Mouse (Mus musculus) left cerebral cortex, adult 18-20 months (tissue): ENCODE measurements around the gene Tmem230. TPM values are rescaled to one million over a fixed set of nuclear protein-coding genes. Genes with fewer than 3 reads are reported as not detected.

Experiments used
- DNase-seq, 2 experiments: peaks; one replicate each; pipeline ENCODE4 v3.0.0; 2021 to 2022; ENCODE audit warnings: low spot score in 2 of 2, mixed read lengths in 1 of 2
- total RNA-seq, 2 experiments: library from RNA; stranded (reverse); gene quantifications; 2 replicates each; pipeline ENCODE4 v1.2.3; 2021

Tmem230 gene
- total RNA-seq, 2 experiments from 2014 or later = 33.7 to 36.4 TPM

DNA sequence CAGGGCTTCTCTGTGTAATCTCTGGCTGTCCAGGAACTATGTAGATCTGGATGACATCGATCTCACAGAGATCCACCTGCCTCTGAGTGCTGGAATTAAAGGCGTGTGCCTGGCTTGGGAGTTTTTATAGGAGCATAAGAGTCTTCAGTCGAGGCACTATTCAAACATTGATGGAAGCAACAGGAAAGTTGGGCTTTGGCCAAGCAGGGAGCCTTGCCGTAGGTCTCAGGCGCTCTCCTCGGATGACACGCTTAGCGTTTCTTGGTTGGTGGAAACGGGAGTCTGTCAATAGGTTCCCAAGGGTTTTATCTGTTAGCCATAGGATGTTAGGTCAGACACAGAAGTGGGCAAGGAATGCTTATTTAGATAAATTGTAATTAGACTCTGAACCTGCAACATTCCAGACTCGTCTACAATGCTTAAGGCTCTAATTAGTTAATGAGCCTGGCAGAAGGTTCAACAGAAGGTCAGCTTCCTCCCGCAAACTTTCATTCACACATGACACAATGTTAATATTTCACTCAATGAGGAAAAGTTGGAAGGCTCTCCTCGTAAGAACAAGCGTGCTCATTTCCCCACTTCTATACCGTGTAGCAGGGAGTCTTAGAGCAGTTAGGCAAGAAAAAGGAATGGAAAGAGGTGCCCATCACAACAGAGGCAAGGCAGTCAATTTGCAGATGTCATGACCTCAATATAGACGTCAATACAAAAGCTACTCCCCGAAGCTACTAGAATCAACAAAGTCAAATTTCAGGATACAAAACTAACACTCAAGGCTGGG lies 13.4 kb downstream of the Tmem230 start:
- DNase-seq = no peak

DNA sequence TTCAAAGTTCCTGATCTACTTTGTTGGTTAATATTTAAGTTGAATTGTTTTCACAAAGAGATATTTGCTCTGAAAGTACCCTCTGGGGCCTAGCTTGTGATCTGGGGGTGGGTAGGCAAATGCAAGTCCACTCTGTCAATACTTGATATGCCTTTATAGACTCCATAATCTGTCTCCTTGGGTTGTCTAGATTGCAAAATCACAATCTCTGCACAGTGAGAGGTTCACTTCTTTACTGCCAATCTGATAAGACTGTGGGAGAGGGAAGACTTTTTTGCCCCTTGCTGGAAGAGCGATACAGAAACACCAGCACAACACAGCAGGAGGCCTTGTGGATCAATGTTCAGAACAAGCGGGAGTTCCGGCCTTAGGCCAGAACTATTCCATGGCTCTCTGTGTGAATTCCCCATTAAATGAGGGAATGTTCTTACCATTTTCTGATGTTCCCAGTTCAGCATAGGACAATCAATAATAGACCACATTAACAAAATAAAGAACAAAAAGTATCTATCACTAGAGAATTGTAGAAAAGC lies 15.1 kb downstream of the Tmem230 start:
- no peak for DNase-seq

DNA sequence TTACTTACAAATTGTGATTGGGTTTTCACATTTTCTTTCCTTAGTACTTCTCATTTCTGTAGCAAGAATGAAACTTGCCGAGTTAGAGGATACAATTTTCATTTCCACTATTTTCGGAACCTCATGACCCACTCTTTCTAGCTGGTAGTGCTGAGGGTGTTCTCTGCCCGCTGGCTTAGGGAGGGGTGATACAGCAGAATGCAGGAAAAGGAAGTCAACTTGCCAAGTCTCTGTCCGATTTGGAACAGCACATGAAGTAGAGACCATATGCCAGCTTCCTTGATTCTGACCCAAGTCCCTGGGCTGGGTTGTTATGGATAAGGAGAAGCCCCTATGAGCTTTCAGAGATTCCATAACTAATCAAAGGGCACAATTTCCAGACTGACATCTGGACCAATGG lies 23.2 kb downstream of the Tmem230 start:
- DNase-seq = no peak

DNA sequence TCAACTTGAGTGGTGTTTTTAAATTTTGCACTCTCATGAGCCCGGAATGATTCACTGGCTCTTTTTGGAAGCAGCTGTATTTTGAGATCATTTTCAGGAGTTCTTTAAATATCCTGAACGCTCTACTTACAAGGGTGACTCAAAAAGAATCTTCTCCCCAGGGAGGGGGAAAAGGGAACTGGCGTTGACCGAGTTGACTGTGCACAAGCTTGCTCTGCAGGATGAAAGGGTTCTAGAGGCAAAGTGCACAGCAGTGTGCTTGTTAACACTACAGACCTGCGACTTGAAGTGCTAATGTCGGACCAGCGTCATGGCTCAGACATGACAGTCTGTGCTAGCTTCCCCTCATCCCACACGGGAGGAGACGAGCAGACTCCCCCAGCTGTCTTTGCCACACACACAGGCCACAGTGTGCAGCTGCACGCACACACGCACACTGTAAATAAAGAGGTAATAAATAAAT lies 26.0 kb downstream of the Tmem230 start:
- peak; percentile 25 to 39 for DNase-seq

DNA sequence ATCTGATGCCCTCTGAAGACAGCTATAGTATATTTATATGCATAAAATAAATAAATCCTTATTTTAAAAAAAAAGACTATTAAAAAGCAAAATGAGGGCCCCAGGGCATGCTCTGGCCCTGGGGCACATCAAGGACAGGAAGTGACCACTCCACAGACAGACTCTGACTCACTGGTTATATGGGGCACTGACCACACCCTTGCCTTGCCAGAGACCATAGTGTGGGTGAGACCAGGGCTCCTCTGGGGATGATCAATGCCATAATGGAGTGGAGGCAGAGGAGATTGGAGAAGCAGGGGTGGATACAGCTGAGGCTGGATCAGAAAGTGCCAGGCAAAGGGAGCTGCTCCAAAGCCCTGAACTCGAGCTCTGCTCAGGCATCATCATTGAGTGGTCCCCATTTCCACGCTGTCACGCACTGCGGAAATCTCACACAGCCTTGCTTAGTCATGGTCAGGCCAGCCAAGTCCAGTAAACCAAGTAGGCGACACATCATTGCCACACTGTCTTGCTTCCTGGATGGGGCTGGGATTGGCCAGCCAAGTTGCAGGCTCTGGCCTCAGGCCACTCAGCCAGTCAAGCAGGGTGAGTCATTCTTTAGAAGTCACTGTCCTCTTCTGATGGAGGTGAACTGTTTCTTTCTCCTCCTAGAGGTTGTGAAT lies 35.5 kb downstream of the Tmem230 start:
- no peak for DNase-seq

DNA sequence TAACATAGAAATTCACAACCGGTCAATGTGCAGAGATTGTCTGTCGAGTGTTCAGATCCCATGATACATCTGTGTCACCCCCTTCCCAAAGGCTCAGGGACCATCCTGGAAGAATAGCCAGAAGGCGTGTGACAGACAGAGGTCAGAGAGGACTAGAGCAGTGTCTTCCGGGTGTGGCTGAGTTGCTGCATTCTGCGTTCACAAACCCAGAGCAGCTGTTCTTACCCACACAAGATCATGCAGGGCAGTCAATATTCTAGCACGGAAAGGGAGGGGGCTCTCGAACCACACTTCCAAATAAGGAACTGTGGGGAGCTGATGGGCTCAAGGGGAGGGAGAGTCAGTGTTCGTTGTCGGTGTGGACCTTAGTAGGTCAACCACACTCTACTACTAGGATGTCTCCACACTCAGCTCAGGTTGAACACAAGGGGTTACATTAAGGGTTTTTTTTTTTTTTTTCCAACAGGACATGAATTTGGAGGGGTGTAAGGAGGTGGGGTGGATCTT lies 36.7 kb downstream of the Tmem230 start:
- no peak for DNase-seq

DNA sequence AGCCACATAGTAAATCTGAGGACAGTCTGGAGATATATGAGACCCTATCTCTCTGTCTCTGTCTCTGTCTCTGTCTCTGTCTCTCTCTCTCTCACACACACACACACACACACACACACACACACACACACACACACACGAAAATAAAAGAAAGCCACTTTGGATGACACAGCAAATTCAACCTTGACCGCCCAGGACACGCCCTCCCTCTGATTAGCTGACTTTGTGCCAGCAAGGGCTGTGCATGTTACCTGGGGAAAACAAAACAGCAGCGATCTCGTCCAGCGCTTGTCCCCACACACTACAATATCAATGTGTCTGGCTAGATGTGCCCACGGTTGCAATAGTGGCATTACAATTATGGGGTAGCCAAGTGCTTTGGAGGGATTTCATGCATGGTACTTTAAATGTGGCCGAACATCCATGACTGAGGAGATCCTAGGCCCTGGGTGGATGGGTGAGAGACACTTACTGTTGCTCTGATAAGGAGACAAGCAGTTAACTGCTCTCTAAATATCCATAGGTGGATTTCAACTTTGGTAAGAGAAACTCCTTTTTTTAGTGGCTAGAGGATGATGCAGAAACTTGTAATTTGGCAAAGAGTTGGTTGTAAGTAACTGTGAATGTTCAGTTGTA lies 39.2 kb downstream of the Tmem230 start:
- no peak for DNase-seq

DNA sequence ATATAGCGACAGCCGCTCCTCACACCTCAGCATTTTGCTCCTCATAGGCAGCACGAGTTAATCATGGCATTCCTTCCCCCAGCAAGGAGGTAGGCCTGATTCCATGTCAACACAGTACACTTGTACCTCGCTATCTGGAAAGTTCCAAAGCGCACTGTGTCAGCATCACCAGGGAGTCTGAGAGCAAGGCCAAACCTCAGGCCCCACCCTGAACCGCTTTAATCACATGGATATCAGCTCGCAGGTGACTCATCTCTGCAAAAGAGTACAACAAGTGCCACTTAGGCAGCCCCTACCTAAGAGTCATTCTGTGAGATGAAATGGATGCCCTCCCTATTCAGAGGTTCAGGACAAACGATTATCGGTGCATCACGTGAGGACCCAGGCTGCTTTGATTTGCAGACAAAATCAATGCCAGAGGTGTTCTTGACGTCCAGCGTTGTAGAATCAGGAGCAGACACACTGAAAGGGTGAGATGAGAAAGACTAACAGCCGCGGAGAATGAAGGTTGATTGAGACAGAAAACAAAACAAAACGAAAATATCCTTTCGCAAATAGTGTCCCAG lies 41.2 kb downstream of the Tmem230 start:
- DNase-seq = no peak

DNA sequence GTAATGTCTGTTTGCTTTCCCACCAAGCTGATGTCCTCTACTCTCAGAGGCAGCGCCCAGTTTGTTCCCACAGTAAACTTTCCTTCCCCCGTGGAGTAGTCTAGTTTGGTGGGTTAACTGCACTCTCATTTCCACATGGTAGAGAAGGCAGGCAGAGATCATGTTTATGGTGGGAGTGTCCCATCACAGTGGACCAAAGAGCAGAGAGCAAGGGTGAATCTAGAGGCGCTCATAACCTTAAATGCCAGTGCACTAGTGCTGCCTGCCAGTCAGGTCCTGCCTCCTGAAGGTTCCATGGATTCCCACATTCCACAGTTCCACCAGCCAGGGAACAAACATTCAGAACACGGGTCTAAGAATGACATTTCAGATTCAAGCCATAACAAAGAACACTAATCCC lies 42.1 kb downstream of the Tmem230 start:
- DNase-seq = no peak

DNA sequence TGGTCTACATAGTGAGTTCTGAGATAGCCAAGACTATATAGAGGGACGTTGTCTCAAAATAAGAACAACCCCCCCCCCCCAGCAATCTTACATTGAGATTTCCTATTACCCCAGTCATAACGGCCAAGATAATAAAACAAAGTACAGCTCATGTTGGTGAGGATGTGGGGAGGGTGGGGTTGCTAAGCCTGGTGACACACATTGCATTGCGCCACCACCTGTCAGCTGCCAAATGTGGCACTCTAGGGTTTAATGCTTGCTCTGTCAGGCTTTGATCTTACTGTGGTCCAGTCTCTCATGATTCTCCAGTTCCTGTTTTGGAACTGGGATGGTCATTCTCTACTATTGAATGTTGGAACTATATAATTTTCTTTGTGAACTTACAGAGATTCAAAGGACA lies 43.8 kb downstream of the Tmem230 start:
- DNase-seq = no peak

DNA sequence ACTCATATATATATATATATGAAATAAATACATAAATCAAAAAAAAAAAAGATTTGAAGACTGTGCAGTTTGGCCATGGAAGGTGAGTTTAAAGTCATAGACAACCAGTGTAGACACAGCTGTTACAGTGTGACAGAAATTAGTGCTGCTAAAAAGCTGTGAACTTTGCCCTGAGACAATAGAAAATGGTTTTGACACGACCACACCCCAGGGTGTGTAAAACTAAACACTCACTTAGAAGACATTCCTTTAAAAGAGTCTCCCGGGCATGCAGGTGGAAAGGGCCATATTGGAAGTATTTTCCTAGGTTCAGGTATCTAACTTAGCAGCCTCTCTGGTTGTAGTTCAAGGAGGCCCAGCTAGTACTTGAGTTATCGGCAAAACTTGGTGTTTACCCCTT lies 44.4 kb downstream of the Tmem230 start:
- no peak for DNase-seq

DNA sequence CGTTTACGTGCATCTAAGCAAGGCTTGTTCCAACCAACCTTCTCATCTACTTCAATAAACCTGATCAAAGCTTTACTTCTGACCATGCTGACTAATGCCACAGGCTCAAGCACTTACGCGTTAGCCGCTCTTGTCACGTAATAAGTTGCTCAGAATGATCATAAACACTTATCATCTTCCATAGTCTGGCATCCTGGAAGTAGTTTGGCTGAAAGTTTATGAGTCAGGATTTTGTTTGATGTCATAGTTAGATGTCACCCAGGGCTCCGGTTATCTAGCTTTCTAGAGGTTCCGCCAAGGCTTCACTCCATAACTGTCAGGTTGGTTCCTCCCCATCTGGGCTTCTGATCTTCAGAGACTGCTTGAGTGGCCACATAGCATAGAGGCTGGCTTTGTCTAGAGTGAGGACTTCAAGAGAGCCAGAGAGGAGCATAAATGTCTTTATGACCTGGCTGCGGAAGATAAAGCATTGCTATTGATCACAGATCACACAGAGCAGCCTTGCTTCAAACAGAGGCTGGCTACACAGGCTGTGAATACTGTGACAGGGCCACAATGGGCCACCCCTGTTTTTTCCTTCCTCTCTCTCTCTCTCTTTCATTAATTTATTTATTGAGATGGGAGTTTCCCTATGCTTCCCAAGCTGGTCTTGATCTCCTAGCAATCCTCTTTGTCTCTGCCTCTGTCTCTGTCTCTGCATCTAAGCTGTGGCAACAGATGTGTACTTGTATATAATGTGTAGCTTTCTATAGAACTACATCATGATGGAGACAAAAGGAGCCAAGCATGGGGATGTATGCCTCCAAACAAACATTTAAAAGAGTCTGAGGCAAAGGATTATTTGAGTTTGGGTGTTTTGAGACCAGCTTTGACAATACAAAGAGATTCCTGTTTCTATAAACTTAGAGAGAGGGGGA lies 49.3 kb downstream of the Tmem230 start:
- no peak for DNase-seq

DNA sequence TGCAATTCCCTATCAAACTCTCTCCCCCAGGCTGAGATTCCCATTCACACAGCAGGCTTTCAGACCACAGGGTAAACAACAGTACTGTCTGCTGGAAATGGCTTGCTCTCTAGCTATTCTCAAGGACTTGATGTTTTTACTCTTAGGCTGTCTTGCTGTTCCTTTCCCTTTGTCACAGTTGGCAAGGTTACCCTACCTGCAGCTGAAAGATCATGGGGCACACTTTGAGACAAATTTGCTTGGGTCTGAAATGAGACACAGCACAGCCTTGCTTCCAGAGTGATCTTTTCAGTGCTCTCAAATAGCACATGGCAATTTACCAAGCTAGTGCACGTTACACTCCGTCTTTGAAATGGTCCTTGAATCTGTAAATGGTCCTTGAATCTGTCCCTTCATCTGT lies 52.0 kb downstream of the Tmem230 start:
- DNase-seq = no peak

DNA sequence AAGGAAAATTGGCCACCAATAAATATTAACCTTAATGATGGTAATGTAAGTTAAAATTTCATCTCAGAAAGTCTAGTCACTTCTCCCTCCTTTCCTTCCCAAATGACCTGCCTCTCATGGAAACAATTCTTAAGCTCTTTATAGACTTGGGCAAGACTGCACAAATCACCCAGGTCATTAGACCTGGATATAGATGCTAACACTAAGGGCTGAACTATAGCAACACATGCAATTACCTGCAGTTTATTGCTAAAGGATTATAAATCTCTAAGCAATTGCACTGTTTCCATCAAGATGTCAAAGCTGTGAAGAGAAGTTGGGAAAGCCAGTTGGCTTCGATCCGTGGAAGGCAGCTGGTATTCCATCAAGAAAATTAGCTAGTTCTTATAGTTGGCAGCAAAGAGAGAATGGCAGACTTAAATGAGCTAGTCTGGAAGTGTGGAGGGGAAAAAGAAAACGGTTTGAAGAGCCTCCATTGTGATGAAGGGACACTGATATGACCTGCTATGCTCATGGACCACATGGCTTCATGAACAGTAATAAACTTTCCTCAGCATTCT lies 56.9 kb downstream of the Tmem230 start:
- DNase-seq = no peak

Other genes with a start within 250 kb of the Tmem230 start
- gene Rassf2, start 217.5 kb downstream of the Tmem230 start, total RNA-seq = 10 to 100 TPM; 42.8 to 47.5 TPM
- 100 to 1,000 TPM; 137 to 143 TPM for gene Slc23a2, start 102.7 kb downstream of the Tmem230 start, total RNA-seq
- gene Pcna, start 5.5 kb upstream of the Tmem230 start, total RNA-seq = 10 to 100 TPM; 45.8 to 48.0 TPM
- gene Cds2, start 15.3 kb upstream of the Tmem230 start, total RNA-seq = 100 to 1,000 TPM; 251 to 285 TPM
- gene Prokr2, start 137.6 kb upstream of the Tmem230 start, total RNA-seq = 1 to 10 TPM; 1.5 to 1.8 TPM